23 mouse cellular contexts compared by ENCODE assay signal in the genomic region with DNA sequence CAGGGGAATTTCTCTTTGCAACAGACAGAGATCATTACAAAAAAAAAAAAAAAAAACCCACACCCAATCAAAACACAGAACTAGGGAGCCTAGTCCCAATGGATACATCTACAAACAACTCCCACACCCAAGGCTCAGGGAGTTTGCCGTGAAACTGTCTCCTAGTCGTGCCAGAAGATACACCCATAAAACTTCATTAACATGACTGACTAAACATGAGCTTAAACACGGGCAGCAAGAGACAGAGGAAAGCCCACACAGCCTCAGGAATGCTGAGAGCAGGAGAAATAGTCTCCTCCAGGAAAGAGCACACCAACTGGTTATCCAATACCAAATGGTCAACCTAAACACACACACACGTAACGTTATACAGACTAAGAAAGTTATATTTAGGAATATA.
"Had no signal": no experiment of that assay in that cellular context is flagged by ENCODE, and none has a peak within 500 bp of the region (broad histone marks: within the 10 kb centered on the region; RNA-seq: fewer than 3 reads in every experiment).

No protein-coding gene starts in this region.

- H3K9ac ChIP-seq: heart, embryonic 12.5 days; hindbrain, embryonic 13.5 days; hindbrain, embryonic 15.5 days; kidney, embryonic 15.5 days; limb, embryonic 13.5 days; limb, embryonic 15.5 days; liver, embryonic 12.5 days; liver, embryonic 14.5 days had no signal

- H3K4me1 ChIP-seq: heart, embryonic 10.5 days; heart, embryonic 12.5 days; hindbrain, embryonic 13.5 days; hindbrain, embryonic 15.5 days; kidney, embryonic 15.5 days; limb, embryonic 13.5 days; limb, embryonic 15.5 days; liver, embryonic 12.5 days had no signal

- H3K36me3 ChIP-seq: heart, embryonic 10.5 days; heart, embryonic 12.5 days; hindbrain, embryonic 13.5 days; hindbrain, embryonic 15.5 days; kidney, embryonic 15.5 days; limb, embryonic 13.5 days; limb, embryonic 15.5 days; liver, embryonic 12.5 days had no signal

- H3K9me3 ChIP-seq: heart, embryonic 10.5 days; heart, embryonic 12.5 days; hindbrain, embryonic 13.5 days; hindbrain, embryonic 15.5 days; kidney, embryonic 15.5 days; limb, embryonic 13.5 days; limb, embryonic 15.5 days; liver, embryonic 12.5 days had no signal

- DNase-seq: gastrocnemius, postnatal 14 days; gastrocnemius, postnatal 36 days; heart, adult 18-20 months; heart, postnatal 10 days; heart, postnatal 36 days; kidney, adult 11 months; kidney, adult 2 months; kidney, adult 9 months; kidney, postnatal 14 days; kidney, postnatal 36 days; layer of hippocampus, adult 9-11 months; layer of hippocampus, postnatal 36 days; left cerebral cortex, postnatal 4 days had no signal

- H3K27ac ChIP-seq: heart, embryonic 10.5 days; hindbrain, embryonic 13.5 days; hindbrain, embryonic 15.5 days; hindbrain, postnatal 0 days; kidney, embryonic 15.5 days; limb, embryonic 13.5 days; limb, embryonic 15.5 days; liver, embryonic 12.5 days; liver, embryonic 14.5 days had no signal

- H3K4me3 ChIP-seq: heart, embryonic 10.5 days; heart, embryonic 12.5 days; hindbrain, embryonic 13.5 days; hindbrain, embryonic 15.5 days; kidney, embryonic 15.5 days; limb, embryonic 13.5 days; limb, embryonic 15.5 days; liver, embryonic 12.5 days had no signal
